Mouse (Mus musculus) frontal cortex, postnatal 14 days (tissue): Measurements from ENCODE around the gene Gm29609.
"Not testable (repeated sequence)": the region's sequence is repeated elsewhere in the genome, so short reads cannot be mapped to it uniquely, and the experiment has no call there.

Experiments used
- DNase-seq, 2 experiments: peaks; one replicate each; pipeline ENCODE4 v3.0.0; 2022; ENCODE audit warnings: low spot score in 2 of 2

The Gm29609 gene

GRCm38 (mm10) chr5:31179766-31180630 lies at the start of gene Gm29609, which contains the start of gene Gtf3c2:
Gm29609 (minus strand) TSS chr5:31179911.
Gtf3c2 (minus strand) TSS chr5:31180144.
- DNase-seq, result peak; percentile 94 to 95

GRCm38 (mm10) chr5:31226641-31227040 lies 46.9 kb upstream of the Gm29609 start:
- DNase-seq, result no peak

GRCm38 (mm10) chr5:31222696-31223095 lies 43.0 kb upstream of the Gm29609 start:
- DNase-seq, result no peak

GRCm38 (mm10) chr5:31221304-31221945 lies 41.7 kb upstream of the Gm29609 start:
- DNase-seq, result no peak

- peak; percentile 91 to 94 for DNase-seq
These were observed 41.0 kb upstream of the Gm29609 start, which contains the start of gene Ppm1g for GRCm38 (mm10) chr5:31220448-31221303. Ppm1g (minus strand) TSS chr5:31220687.

- DNase-seq, result peak in 1 of 2 experiments; percentile 38
These were observed 40.3 kb upstream of the Gm29609 start for GRCm38 (mm10) chr5:31219911-31220447.

GRCm38 (mm10) chr5:31219474-31219873 lies 39.8 kb upstream of the Gm29609 start:
- DNase-seq, result no peak

- DNase-seq, result no peak
These were observed 39.4 kb upstream of the Gm29609 start for GRCm38 (mm10) chr5:31219070-31219469.

- no peak for DNase-seq
These were observed 38.6 kb upstream of the Gm29609 start for GRCm38 (mm10) chr5:31218294-31218693.

- DNase-seq, result not testable (repeated sequence)
These were observed 36.8 kb upstream of the Gm29609 start for GRCm38 (mm10) chr5:31216554-31216953.

GRCm38 (mm10) chr5:31204421-31204820 lies 24.7 kb upstream of the Gm29609 start:
- DNase-seq, result no peak

GRCm38 (mm10) chr5:31203866-31204265 lies 24.2 kb upstream of the Gm29609 start:
- no peak for DNase-seq

GRCm38 (mm10) chr5:31202933-31203332 lies 23.2 kb upstream of the Gm29609 start:
- DNase-seq, result no peak

GRCm38 (mm10) chr5:31201742-31202590 lies 22.3 kb upstream of the Gm29609 start, which contains the start of gene Zfp513:
Zfp513 (minus strand) TSS chr5:31202303.
- peak; percentile 96 to 98 for DNase-seq

GRCm38 (mm10) chr5:31201042-31201741 lies 21.5 kb upstream of the Gm29609 start:
- no peak for DNase-seq

GRCm38 (mm10) chr5:31200327-31200768 lies 20.6 kb upstream of the Gm29609 start:
- DNase-seq, result no peak

GRCm38 (mm10) chr5:31199893-31200292 lies 20.2 kb upstream of the Gm29609 start:
- DNase-seq, result no peak

GRCm38 (mm10) chr5:31199321-31199892 lies 19.7 kb upstream of the Gm29609 start:
- DNase-seq, result no peak

GRCm38 (mm10) chr5:31198616-31199320 lies 19.1 kb upstream of the Gm29609 start:
- DNase-seq, result no peak
